Mouse (Mus musculus) lung, adult 2 months (tissue): Measurements from ENCODE around the gene Ugdh. TPM values are rescaled to one million over a fixed set of nuclear protein-coding genes. Genes with fewer than 3 reads are reported as not detected.

ENCODE experiments used
- DNase-seq: peaks from one replicate; pipeline ENCODE4 v3.0.0; 2022
- H3K4me1 ChIP-seq: fragments of 200-500 bp; 2 replicates; pipeline ENCODE4 v1.6.1; 2011; ENCODE audit warnings: low read length; ENCODE audit not compliant: control insufficient read depth, insufficient read depth
- H3K4me3 ChIP-seq: fragments of 200-500 bp; replicated peaks from 2 replicates; pipeline ENCODE3; 2011; ENCODE audit warnings: low read depth, mild to moderate bottlenecking, control low read depth, low read length; ENCODE audit errors: extremely low read depth
- CTCF ChIP-seq: fragments of 200-500 bp; IDR thresholded peaks from 2 replicates; pipeline ENCODE4 v1.5.1; 2011; ENCODE audit warnings: mild to moderate bottlenecking, low read length, control low read depth; ENCODE audit not compliant: insufficient read depth
- POLR2A ChIP-seq: fragments of 200-500 bp; IDR thresholded peaks from 2 replicates; pipeline ENCODE4 v1.6.1; 2011; ENCODE audit warnings: low read depth, mild to moderate bottlenecking, control low read depth, low read length, borderline replicate concordance; ENCODE audit errors: extremely low read depth
- WGBS: fragments of 180-500 bp; shearing (Covaris S2); methylation state at CpG from one replicate; pipeline ENCODE4 v1.1.7; 2018; 5-methylcytosine and 5-hydroxymethylcytosine counted together
- polyA plus RNA-seq: library from polyadenylated mRNA; depleted of rRNA; stranded (reverse); fragments of >200 nt; gene quantifications from 2 replicates; pipeline ENCODE4 v1.2.3, GENCODE M21; 2012

Gene Ugdh
- polyA plus RNA-seq, 1 experiment = 12.2 TPM

GRCm38 (mm10) chr5:65434471-65435362, 1.0 kb downstream of the Ugdh start:
- H3K4me3 ChIP-seq = peak overlapping the region; percentile 75
- DNase-seq = peak; percentile 12
- 0 out of 2 replicates have a peak, but pooled peaks cover 3% of the 10 kb centered on the region for H3K4me1 ChIP-seq
- TF ChIP-seq POLR2A = no peak
- no peak for TF ChIP-seq CTCF
- 11% methylated on average over 15 of the region's 15 CpGs for WGBS

- no peak overlapping the region for H3K4me3 ChIP-seq
- 76% methylated on average over 5 of the region's 5 CpGs for WGBS
- DNase-seq = no peak
- TF ChIP-seq CTCF (no peak), POLR2A (no peak)
- H3K4me1 ChIP-seq = no peaks in the 10 kb centered on the region
These were observed 6.3 kb downstream of the Ugdh start for GRCm38 (mm10) chr5:65429441-65429840.

- Histone ChIP-seq H3K4me3 (no peak overlapping the region), H3K4me1 (no peaks in the 10 kb centered on the region)
- peak; percentile 22 for DNase-seq
- no peak for TF ChIP-seq POLR2A
- no peak for TF ChIP-seq CTCF
- 44% methylated on average over 4 of the region's 4 CpGs for WGBS
These were observed 7.4 kb downstream of the Ugdh start for GRCm38 (mm10) chr5:65428321-65428720.

GRCm38 (mm10) chr5:65425251-65425650, 10.5 kb downstream of the Ugdh start:
- Histone ChIP-seq H3K4me3 (no peak overlapping the region), H3K4me1 (no peaks in the 10 kb centered on the region)
- TF ChIP-seq CTCF (no peak), POLR2A (no peak)
- no peak for DNase-seq
- 79% methylated on average over 5 of the region's 5 CpGs for WGBS

- TF ChIP-seq POLR2A = no peak
- TF ChIP-seq CTCF = no peak
- DNase-seq = no peak
- Histone ChIP-seq H3K4me1 (no peaks in the 10 kb centered on the region), H3K4me3 (no peak overlapping the region)
- 76% methylated on average over 6 of the region's 6 CpGs for WGBS
These were observed 11.5 kb downstream of the Ugdh start for GRCm38 (mm10) chr5:65424215-65424614.

GRCm38 (mm10) chr5:65422803-65423202, 12.9 kb downstream of the Ugdh start:
- no peak for DNase-seq
- no peaks in the 10 kb centered on the region for H3K4me1 ChIP-seq
- 97% methylated on average over 8 of the region's 8 CpGs for WGBS
- no peak overlapping the region for H3K4me3 ChIP-seq
- TF ChIP-seq POLR2A (no peak), CTCF (no peak)

- TF ChIP-seq CTCF (no peak), POLR2A (no peak)
- WGBS = 77% methylated on average over 6 of the region's 6 CpGs
- H3K4me3 ChIP-seq = no peak overlapping the region
- DNase-seq = no peak
- no peaks in the 10 kb centered on the region for H3K4me1 ChIP-seq
These were observed 14.9 kb downstream of the Ugdh start for GRCm38 (mm10) chr5:65420822-65421221.

GRCm38 (mm10) chr5:65419136-65419535, 16.6 kb downstream of the Ugdh start:
- no peak for DNase-seq
- no peak for TF ChIP-seq POLR2A
- TF ChIP-seq CTCF = no peak
- H3K4me1 ChIP-seq = no peaks in the 10 kb centered on the region
- 79% methylated on average over 10 of the region's 10 CpGs for WGBS
- no peak overlapping the region for H3K4me3 ChIP-seq

GRCm38 (mm10) chr5:65415653-65416458, 19.9 kb downstream of the Ugdh start:
- WGBS = 44% methylated on average over 26 of the region's 26 CpGs
- Histone ChIP-seq H3K4me3 (no peak overlapping the region), H3K4me1 (no peaks in the 10 kb centered on the region)
- TF ChIP-seq POLR2A (no peak), CTCF (no peak)
- no peak for DNase-seq
